Mouse (Mus musculus): Measurements from ENCODE around the gene Cacul1. TPM values are rescaled to one million over a fixed set of nuclear protein-coding genes. Genes with fewer than 3 reads are reported as not detected.

Cacul1 gene
- polyA plus RNA-seq, 1 experiment from 2014 or later: 23.0 TPM

GRCm38 (mm10) chr19:60525086-60525485, 55.7 kb downstream of the Cacul1 start:
- Histone ChIP-seq H3K27me3 (replicated peaks) (no peaks in the 10 kb centered on the region), H3K9ac (no peak overlapping the region), H3K4me2 (no peak overlapping the region), H3K36me3 (replicated peaks) (peaks cover 7% of the 10 kb centered on the region; the same call in 1 of the 2 replicates), H3K27ac (no peak overlapping the region), H3K4me1 (no peaks in the 10 kb centered on the region), H3K4me3 (no peak overlapping the region), H3K9me3 (no peaks in the 10 kb centered on the region)
- WGBS: 68% methylated on average over 1 of the region's 1 CpGs
- no peak for ATAC-seq (replicated peaks)

DNA sequence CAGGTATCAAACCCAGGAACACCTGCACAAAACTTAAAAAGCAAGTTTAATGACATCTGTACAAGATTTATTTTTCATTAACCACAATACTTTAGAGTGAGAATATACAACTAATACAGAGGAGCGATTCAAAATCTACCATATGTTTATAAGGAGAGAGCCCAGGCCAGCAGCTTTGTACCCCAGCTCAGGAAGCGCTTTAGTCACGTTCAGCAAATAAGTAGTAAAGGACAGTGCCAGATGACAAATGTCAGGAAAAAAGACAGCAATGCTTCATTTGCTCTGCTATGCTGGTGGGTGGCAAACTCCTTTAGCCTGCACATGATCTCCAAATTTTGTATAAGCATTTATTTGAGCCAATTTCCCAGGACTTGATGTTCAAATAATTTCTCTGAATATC, 56.1 kb downstream of the Cacul1 start:
- no peaks in the 10 kb centered on the region for H3K27me3 ChIP-seq (replicated peaks)
- H3K9me3 ChIP-seq: no peaks in the 10 kb centered on the region
- no peaks in the 10 kb centered on the region for H3K4me1 ChIP-seq
- no peak overlapping the region for H3K4me2 ChIP-seq
- no peak for ATAC-seq (replicated peaks)
- H3K27ac ChIP-seq: no peak overlapping the region
- peaks cover 7% of the 10 kb centered on the region; the same call in 1 of the 2 replicates for H3K36me3 ChIP-seq (replicated peaks)
- H3K4me3 ChIP-seq: no peak overlapping the region
- H3K9ac ChIP-seq: no peak overlapping the region
- WGBS: 93% methylated on average over 3 of the region's 3 CpGs

GRCm38 (mm10) chr19:60520131-60520530, 60.7 kb downstream of the Cacul1 start:
- H3K9ac ChIP-seq: no peak overlapping the region
- no peak for ATAC-seq (replicated peaks)
- no peaks in the 10 kb centered on the region for H3K4me1 ChIP-seq
- no peak overlapping the region for H3K27ac ChIP-seq
- H3K27me3 ChIP-seq (replicated peaks): no peaks in the 10 kb centered on the region
- H3K4me2 ChIP-seq: no peak overlapping the region
- WGBS: 90% methylated on average over 3 of the region's 3 CpGs
- no peak overlapping the region for H3K4me3 ChIP-seq
- no peaks in the 10 kb centered on the region for H3K9me3 ChIP-seq
- H3K36me3 ChIP-seq (replicated peaks): no peaks in the 10 kb centered on the region

- Histone ChIP-seq H3K4me1 (no peaks in the 10 kb centered on the region), H3K27me3 (replicated peaks) (no peaks in the 10 kb centered on the region), H3K4me3 (no peak overlapping the region), H3K27ac (no peak overlapping the region), H3K9ac (no peak overlapping the region), H3K4me2 (no peak overlapping the region), H3K9me3 (no peaks in the 10 kb centered on the region), H3K36me3 (replicated peaks) (no peaks in the 10 kb centered on the region)
- no peak for ATAC-seq (replicated peaks)
- WGBS: 78% methylated on average over 2 of the region's 2 CpGs
Measured at GRCm38 (mm10) chr19:60515064-60515463, 65.8 kb downstream of the Cacul1 start.

GRCm38 (mm10) chr19:60513431-60513830, 67.4 kb downstream of the Cacul1 start:
- no peaks in the 10 kb centered on the region for H3K27me3 ChIP-seq (replicated peaks)
- H3K9me3 ChIP-seq: no peaks in the 10 kb centered on the region
- ATAC-seq (replicated peaks): no peak
- no peak overlapping the region for H3K27ac ChIP-seq
- H3K36me3 ChIP-seq (replicated peaks): no peaks in the 10 kb centered on the region
- no peak overlapping the region for H3K4me3 ChIP-seq
- H3K9ac ChIP-seq: no peak overlapping the region
- no peaks in the 10 kb centered on the region for H3K4me1 ChIP-seq
- H3K4me2 ChIP-seq: no peak overlapping the region
- WGBS: 43% methylated on average over 3 of the region's 3 CpGs

GRCm38 (mm10) chr19:60500209-60500608, 80.6 kb downstream of the Cacul1 start:
- Histone ChIP-seq H3K9ac (no peak overlapping the region), H3K27me3 (replicated peaks) (no peaks in the 10 kb centered on the region), H3K36me3 (replicated peaks) (no peaks in the 10 kb centered on the region), H3K27ac (no peak overlapping the region), H3K4me2 (no peak overlapping the region), H3K4me1 (no peaks in the 10 kb centered on the region), H3K4me3 (no peak overlapping the region), H3K9me3 (no peaks in the 10 kb centered on the region)
- no peak for ATAC-seq (replicated peaks)

DNA sequence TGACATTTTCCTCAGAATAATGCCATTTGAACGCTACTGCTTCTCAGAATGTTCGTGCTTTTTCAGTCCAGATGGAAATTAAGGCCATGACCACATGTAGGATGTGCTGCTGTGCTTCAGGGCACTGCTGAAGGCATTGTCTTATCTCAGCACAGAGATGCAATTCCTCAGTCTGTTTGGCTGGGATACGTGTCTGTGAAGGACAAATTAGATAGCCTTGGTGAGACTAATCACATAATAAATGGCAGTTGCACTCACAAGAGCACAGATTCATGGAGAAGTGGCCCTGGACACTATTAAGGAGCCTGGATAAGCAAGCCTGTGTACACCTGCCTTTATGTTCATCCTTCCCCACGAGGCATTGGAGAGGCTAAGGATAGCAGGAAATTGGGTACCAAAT, 83.7 kb downstream of the Cacul1 start:
- no peak for ATAC-seq (replicated peaks)
- WGBS: 67% methylated on average over 4 of the region's 4 CpGs
- H3K36me3 ChIP-seq (replicated peaks): no peaks in the 10 kb centered on the region
- no peak overlapping the region for H3K27ac ChIP-seq
- H3K4me2 ChIP-seq: no peak overlapping the region
- no peaks in the 10 kb centered on the region for H3K9me3 ChIP-seq
- no peak overlapping the region for H3K4me3 ChIP-seq
- no peaks in the 10 kb centered on the region for H3K4me1 ChIP-seq
- H3K27me3 ChIP-seq (replicated peaks): no peaks in the 10 kb centered on the region
- no peak overlapping the region for H3K9ac ChIP-seq

DNA sequence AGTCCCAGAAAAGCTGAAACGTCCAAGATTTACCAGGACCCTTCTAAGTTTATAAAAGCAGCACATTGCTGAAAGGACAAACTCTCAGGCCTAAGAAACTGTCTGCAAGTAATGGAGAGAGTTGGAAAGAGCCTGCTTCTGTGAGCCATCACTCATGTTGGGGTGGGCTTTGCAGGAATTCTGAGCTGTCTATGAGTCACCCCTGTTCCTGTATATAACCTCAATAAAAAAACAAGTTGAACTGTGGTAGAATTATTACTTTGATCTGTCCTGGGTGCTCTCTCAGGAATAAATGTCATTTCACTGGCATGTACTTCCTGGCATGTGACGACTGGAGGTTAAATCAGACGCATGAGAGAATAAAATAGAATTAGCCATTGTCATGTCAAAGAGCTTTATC, 85.1 kb downstream of the Cacul1 start:
- no peaks in the 10 kb centered on the region for H3K4me1 ChIP-seq

DNA sequence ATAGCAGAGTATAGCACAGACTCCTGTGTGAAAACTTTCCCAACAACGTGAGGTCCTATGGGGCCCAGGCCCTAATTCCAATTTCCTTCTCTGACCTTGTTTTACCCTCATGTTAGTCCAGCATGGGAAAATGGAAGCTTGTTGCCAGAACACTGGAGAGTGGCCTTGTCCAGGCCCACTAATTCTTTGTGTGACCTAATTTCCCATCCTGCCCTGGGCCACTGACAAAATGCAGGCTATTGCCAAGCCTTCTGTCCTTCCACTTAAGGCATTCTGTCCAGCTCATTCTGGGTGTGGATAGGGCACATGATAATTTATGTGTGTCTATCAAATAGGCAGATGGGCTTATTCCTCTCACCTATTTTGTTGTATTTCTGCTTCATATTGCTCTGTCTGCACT, 91.3 kb downstream of the Cacul1 start:
- Histone ChIP-seq H3K27me3 (replicated peaks) (no peaks in the 10 kb centered on the region), H3K9ac (no peak overlapping the region), H3K4me1 (no peaks in the 10 kb centered on the region), H3K4me3 (no peak overlapping the region), H3K9me3 (no peaks in the 10 kb centered on the region), H3K4me2 (no peak overlapping the region), H3K36me3 (replicated peaks) (no peaks in the 10 kb centered on the region), H3K27ac (no peak overlapping the region)
- ATAC-seq (replicated peaks): no peak
- 87% methylated on average over 1 of the region's 1 CpGs for WGBS

More for the DNA sequence above, 85.1 kb downstream of the Cacul1 start:
- H3K9me3 ChIP-seq: no peaks in the 10 kb centered on the region
- H3K9ac ChIP-seq: no peak overlapping the region
- 62% methylated on average over 3 of the region's 3 CpGs for WGBS
- no peak overlapping the region for H3K27ac ChIP-seq
- H3K4me2 ChIP-seq: no peak overlapping the region
- no peaks in the 10 kb centered on the region for H3K36me3 ChIP-seq (replicated peaks)
- ATAC-seq (replicated peaks): no peak
- no peaks in the 10 kb centered on the region for H3K27me3 ChIP-seq (replicated peaks)
- no peak overlapping the region for H3K4me3 ChIP-seq

GRCm38 (mm10) chr19:60485261-60485660, 95.6 kb downstream of the Cacul1 start:
- H3K4me3 ChIP-seq: no peak overlapping the region
- H3K4me1 ChIP-seq: no peaks in the 10 kb centered on the region
- H3K9me3 ChIP-seq: no peaks in the 10 kb centered on the region
- no peak overlapping the region for H3K9ac ChIP-seq
- H3K27me3 ChIP-seq (replicated peaks): no peaks in the 10 kb centered on the region
- no peak for ATAC-seq (replicated peaks)
- no peak overlapping the region for H3K27ac ChIP-seq
- no peaks in the 10 kb centered on the region for H3K36me3 ChIP-seq (replicated peaks)
- H3K4me2 ChIP-seq: no peak overlapping the region

- no peak for ATAC-seq (replicated peaks)
- Histone ChIP-seq H3K36me3 (replicated peaks) (no peaks in the 10 kb centered on the region), H3K9ac (no peak overlapping the region), H3K9me3 (no peaks in the 10 kb centered on the region), H3K4me3 (no peak overlapping the region), H3K27ac (no peak overlapping the region), H3K4me1 (no peaks in the 10 kb centered on the region), H3K4me2 (no peak overlapping the region), H3K27me3 (replicated peaks) (no peaks in the 10 kb centered on the region)
- WGBS: 34% methylated on average over 1 of the region's 1 CpGs
Measured at GRCm38 (mm10) chr19:60478859-60479258, 102.0 kb downstream of the Cacul1 start.

DNA sequence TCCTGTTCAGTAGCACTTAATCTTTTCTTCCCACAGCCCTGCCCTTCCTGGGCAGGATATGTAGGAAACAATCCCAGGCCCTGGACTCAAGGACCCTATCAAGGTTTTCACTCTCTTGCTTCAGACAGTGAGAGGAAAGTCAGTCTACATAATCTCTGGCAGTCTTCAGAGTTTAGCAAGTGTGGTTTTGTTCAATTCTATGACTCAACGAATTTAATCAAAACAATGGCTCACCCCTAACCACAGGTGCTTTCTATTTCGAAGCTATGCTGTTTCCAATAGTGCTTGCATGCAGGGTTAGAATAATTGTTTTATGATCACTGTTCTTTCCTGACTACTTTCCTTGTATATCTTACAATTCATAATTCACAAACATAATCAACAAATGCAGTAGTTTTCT, 103.0 kb downstream of the Cacul1 start:
- no peaks in the 10 kb centered on the region for H3K27me3 ChIP-seq (replicated peaks)

More for the DNA sequence above, 103.0 kb downstream of the Cacul1 start:
- no peaks in the 10 kb centered on the region for H3K9me3 ChIP-seq
- 52% methylated on average over 2 of the region's 2 CpGs for WGBS
- no peak overlapping the region for H3K27ac ChIP-seq
- no peaks in the 10 kb centered on the region for H3K36me3 ChIP-seq (replicated peaks)
- no peak overlapping the region for H3K4me3 ChIP-seq
- H3K9ac ChIP-seq: no peak overlapping the region
- no peaks in the 10 kb centered on the region for H3K4me1 ChIP-seq
- no peak for ATAC-seq (replicated peaks)
- no peak overlapping the region for H3K4me2 ChIP-seq

All from midbrain, embryonic 15.5 days (tissue).